Mouse (Mus musculus): ENCODE data around the gene Mettl21a. TPM values are rescaled to one million over a fixed set of nuclear protein-coding genes. Genes with fewer than 3 reads are reported as not detected.
A peak's percentile ranks its signal among the peaks of the same experiment; 100 is the strongest.

The Mettl21a gene
- polyA plus RNA-seq, 1 experiment from 2014 or later, result 6.3 TPM

DNA sequence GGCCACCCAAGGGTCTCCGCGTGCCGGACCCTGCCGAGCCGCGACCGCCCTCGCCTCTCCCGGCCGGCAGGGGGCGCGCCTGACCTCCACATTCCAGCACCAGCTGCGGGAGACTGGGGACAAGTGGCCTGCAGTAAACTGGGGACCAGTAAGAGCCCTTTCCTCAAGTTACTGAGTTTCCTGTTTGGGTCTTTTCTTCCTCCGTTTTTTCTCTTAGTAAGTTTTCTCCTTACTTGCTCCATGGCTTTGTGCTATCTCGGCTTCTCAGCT is 608 bp upstream of the Mettl21a start:
- peak; percentile 79 for ATAC-seq (ENCODE audit: low read depth)
- Histone ChIP-seq H3K4me3 (ENCODE audit: low read depth, low read length) (peak overlapping the region; percentile 84), H3K27ac (ENCODE audit: low read length) (peak overlapping the region; percentile 93), H3K4me1 (ENCODE audit: control insufficient read depth, low read depth, low read length) (peaks cover 7% of the 10 kb centered on the region), H3K9me3 (replicated peaks; ENCODE audit: control insufficient read depth, low read length) (no peaks in the 10 kb centered on the region), H3K27me3 (ENCODE audit: control insufficient read depth, insufficient read depth, low read depth, low read length) (no peaks in the 10 kb centered on the region), H3K4me2 (ENCODE audit: low read depth, low read length) (peak overlapping the region; percentile 90), H3K9ac (ENCODE audit: low read depth, low read length) (peak overlapping the region; percentile 93), H3K36me3 (ENCODE audit: control insufficient read depth, insufficient read depth) (no peaks in the 10 kb centered on the region)
- WGBS (ENCODE audit: insufficient replicate concordance), result under 1% methylated on average over 13 of the region's 15 CpGs

DNA sequence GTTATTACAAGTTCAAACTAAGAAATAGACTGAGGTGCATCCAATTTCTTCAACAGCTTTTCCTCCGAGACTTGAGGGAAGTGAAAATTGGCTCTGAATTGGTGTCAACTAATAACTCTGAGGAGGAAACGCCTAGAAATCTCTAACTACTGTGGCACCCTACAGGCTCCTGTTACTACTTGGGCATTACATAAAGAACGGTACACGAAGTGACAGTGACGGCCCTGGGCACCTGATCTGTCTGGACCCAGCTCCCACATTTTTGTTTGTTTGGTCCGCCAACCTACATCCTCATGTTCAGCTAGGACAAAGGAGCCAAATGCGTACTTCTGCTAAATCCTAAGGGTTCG is 536 bp downstream of the Mettl21a start:
- Histone ChIP-seq H3K27ac (ENCODE audit: low read length) (peak overlapping the region; percentile 93), H3K9me3 (replicated peaks; ENCODE audit: control insufficient read depth, low read length) (no peaks in the 10 kb centered on the region), H3K4me3 (ENCODE audit: low read depth, low read length) (peak overlapping the region; percentile 84), H3K36me3 (ENCODE audit: control insufficient read depth, insufficient read depth) (no peaks in the 10 kb centered on the region), H3K4me2 (ENCODE audit: low read depth, low read length) (peak overlapping the region; percentile 90), H3K9ac (ENCODE audit: low read depth, low read length) (peak overlapping the region; percentile 93), H3K27me3 (ENCODE audit: control insufficient read depth, insufficient read depth, low read depth, low read length) (no peaks in the 10 kb centered on the region), H3K4me1 (ENCODE audit: control insufficient read depth, low read depth, low read length) (peaks cover 7% of the 10 kb centered on the region)
- 6% methylated on average over 8 of the region's 8 CpGs for WGBS (ENCODE audit: insufficient replicate concordance)
- peak; percentile 12 for ATAC-seq (ENCODE audit: low read depth)

DNA sequence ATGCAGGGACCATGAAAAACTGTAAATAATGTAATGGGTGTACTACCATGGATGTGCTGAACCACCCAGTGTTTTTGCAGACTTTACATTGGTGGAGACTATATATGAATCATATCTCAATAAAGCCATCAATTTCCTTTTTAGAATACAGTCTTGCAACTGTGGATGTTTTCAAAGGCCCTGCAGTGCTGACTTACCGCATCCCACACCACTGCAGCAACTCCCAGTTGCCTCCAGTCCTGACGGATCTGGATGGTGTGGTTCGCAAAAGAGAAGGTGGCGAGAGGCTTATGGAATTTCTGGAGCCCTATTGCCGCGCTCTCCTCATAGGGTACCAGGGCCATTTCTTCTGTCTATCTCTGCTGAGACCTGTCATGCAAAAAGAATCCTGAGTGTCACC is 966 bp downstream of the Mettl21a start:
- no peaks in the 10 kb centered on the region for H3K27me3 ChIP-seq (ENCODE audit: control insufficient read depth, insufficient read depth, low read depth, low read length)
- no peak for ATAC-seq (ENCODE audit: low read depth)
- H3K4me1 ChIP-seq (ENCODE audit: control insufficient read depth, low read depth, low read length), result peaks cover 7% of the 10 kb centered on the region
- no peaks in the 10 kb centered on the region for H3K9me3 ChIP-seq (replicated peaks; ENCODE audit: control insufficient read depth, low read length)
- peak overlapping the region; percentile 90 for H3K4me2 ChIP-seq (ENCODE audit: low read depth, low read length)
- 76% methylated on average over 6 of the region's 6 CpGs for whole genome bisulfite sequencing (ENCODE audit: insufficient replicate concordance)
- H3K9ac ChIP-seq (ENCODE audit: low read depth, low read length), result no peak overlapping the region; the same call in 1 of the 2 replicates
- peak overlapping the region; percentile 84 for H3K4me3 ChIP-seq (ENCODE audit: low read depth, low read length)
- H3K27ac ChIP-seq (ENCODE audit: low read length), result peak overlapping the region; percentile 93
- no peaks in the 10 kb centered on the region for H3K36me3 ChIP-seq (ENCODE audit: control insufficient read depth, insufficient read depth)

DNA sequence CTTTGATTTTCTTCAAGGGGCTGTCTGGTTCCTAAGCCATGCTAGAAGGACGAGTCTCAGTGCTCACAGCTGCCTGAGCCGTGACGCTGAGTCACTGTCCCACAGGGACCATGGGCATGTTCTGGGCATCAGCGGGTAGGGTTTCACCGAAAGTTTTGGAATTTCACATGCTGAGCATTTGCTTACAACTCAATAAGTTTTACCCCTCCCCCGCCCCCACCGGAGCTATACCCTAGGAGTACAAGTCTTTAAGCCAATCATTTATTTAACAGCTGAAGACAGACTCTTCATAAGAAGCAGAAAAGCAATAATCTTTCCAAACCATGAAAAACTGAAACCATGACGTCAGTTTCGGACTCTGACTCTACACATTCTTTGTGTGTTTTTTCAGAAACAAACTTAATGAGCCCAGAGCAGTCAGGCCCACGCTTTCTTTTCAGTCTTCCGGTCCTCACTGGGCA is 1.5 kb downstream of the Mettl21a start:
- ATAC-seq (ENCODE audit: low read depth), result no peak
- H3K4me1 ChIP-seq (ENCODE audit: control insufficient read depth, low read depth, low read length), result peaks cover 7% of the 10 kb centered on the region
- no peak overlapping the region for H3K27ac ChIP-seq (ENCODE audit: low read length)
- no peak overlapping the region; the same call in 1 of the 2 replicates for H3K4me2 ChIP-seq (ENCODE audit: low read depth, low read length)
- WGBS (ENCODE audit: insufficient replicate concordance), result 83% methylated on average over 11 of the region's 11 CpGs
- no peak overlapping the region for H3K4me3 ChIP-seq (ENCODE audit: low read depth, low read length)
- no peaks in the 10 kb centered on the region for H3K36me3 ChIP-seq (ENCODE audit: control insufficient read depth, insufficient read depth)
- H3K9ac ChIP-seq (ENCODE audit: low read depth, low read length), result no peak overlapping the region
- H3K9me3 ChIP-seq (replicated peaks; ENCODE audit: control insufficient read depth, low read length), result no peaks in the 10 kb centered on the region
- H3K27me3 ChIP-seq (ENCODE audit: control insufficient read depth, insufficient read depth, low read depth, low read length), result no peaks in the 10 kb centered on the region

DNA sequence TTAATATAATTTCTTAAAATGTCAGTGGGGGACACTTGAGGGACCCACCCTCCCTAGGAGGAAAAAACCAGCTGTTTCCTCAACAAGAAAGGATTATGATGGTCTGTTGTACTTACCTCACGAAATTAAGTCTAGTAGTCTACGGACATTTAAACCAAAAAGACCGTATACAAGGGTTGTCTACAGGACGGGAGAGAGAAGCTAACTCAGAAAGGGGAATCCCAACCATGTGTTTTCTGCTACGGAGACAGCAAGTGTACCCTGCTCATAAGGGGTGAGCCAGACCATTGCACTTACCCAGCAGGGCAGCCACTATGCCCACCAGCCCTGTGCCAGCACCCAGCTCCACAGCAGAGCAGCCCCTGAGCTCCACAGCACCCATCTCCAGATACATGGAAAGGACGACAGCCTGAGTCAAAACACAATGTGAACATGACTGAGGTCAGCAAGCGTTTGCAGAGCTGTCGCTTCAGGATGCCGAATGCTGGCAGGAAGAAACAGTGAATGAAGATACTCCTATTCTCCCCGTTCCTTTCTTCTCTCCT is 2.2 kb downstream of the Mettl21a start:
- Histone ChIP-seq H3K4me3 (ENCODE audit: low read depth, low read length) (no peak overlapping the region), H3K4me1 (ENCODE audit: control insufficient read depth, low read depth, low read length) (peaks cover 13% of the 10 kb centered on the region), H3K27ac (ENCODE audit: low read length) (no peak overlapping the region), H3K36me3 (ENCODE audit: control insufficient read depth, insufficient read depth) (no peaks in the 10 kb centered on the region), H3K9me3 (replicated peaks; ENCODE audit: control insufficient read depth, low read length) (no peaks in the 10 kb centered on the region), H3K27me3 (ENCODE audit: control insufficient read depth, insufficient read depth, low read depth, low read length) (no peaks in the 10 kb centered on the region), H3K4me2 (ENCODE audit: low read depth, low read length) (no peak overlapping the region), H3K9ac (ENCODE audit: low read depth, low read length) (no peak overlapping the region)
- 80% methylated on average over 10 of the region's 10 CpGs for WGBS (ENCODE audit: insufficient replicate concordance)
- ATAC-seq (ENCODE audit: low read depth), result no peak

DNA sequence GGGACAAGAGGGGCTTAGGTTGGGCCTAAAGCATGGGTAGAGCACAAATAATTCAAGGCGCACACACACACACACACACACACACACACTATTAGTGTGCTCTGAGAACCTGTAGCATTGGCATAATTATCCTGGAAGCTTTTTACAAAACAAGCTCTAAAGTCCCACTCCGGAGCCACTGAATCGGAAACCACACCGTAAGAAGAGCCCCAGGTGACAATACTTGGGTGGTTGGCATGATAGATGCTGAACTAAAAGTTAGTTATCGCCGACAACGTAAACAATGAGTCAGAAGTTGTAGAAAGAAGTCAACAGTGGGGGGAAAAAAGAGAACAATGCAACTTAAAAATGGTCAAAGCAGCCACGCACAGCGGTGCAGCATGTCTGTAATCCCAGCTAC is 2.7 kb downstream of the Mettl21a start:
- no peaks in the 10 kb centered on the region for H3K36me3 ChIP-seq (ENCODE audit: control insufficient read depth, insufficient read depth)
- ATAC-seq (ENCODE audit: low read depth), result no peak
- no peak overlapping the region for H3K4me2 ChIP-seq (ENCODE audit: low read depth, low read length)
- WGBS (ENCODE audit: insufficient replicate concordance), result 80% methylated on average over 9 of the region's 9 CpGs
- no peak overlapping the region for H3K9ac ChIP-seq (ENCODE audit: low read depth, low read length)
- no peak overlapping the region for H3K4me3 ChIP-seq (ENCODE audit: low read depth, low read length)
- no peak overlapping the region for H3K27ac ChIP-seq (ENCODE audit: low read length)
- no peaks in the 10 kb centered on the region for H3K9me3 ChIP-seq (replicated peaks; ENCODE audit: control insufficient read depth, low read length)
- H3K4me1 ChIP-seq (ENCODE audit: control insufficient read depth, low read depth, low read length), result peaks cover 17% of the 10 kb centered on the region
- no peaks in the 10 kb centered on the region for H3K27me3 ChIP-seq (ENCODE audit: control insufficient read depth, insufficient read depth, low read depth, low read length)

DNA sequence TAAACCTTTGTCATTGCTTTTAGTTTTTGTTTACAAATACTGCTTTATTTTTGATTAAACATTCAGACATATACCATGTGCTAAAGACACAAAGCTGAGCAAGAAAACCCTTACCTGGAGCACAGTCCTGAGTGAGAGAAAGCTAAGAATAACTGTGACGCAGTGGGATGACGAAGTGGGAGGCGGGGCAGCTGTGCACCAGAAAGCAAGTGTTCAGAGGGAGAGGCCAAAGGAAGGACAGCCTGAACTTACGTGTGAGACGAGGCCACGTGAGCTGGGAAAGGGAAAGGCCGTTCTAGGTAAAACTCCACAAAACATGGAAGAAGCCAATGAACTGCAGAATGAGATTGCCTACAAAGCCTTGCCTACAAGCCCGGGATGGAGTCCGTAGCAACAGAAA is 7.1 kb downstream of the Mettl21a start:
- Histone ChIP-seq H3K9me3 (replicated peaks; ENCODE audit: control insufficient read depth, low read length) (no peaks in the 10 kb centered on the region), H3K27ac (ENCODE audit: low read length) (no peak overlapping the region), H3K9ac (ENCODE audit: low read depth, low read length) (no peak overlapping the region), H3K4me3 (ENCODE audit: low read depth, low read length) (no peak overlapping the region), H3K36me3 (ENCODE audit: control insufficient read depth, insufficient read depth) (peaks cover 10% of the 10 kb centered on the region; the same call in 1 of the 2 replicates), H3K4me2 (ENCODE audit: low read depth, low read length) (no peak overlapping the region), H3K27me3 (ENCODE audit: control insufficient read depth, insufficient read depth, low read depth, low read length) (no peaks in the 10 kb centered on the region), H3K4me1 (ENCODE audit: control insufficient read depth, low read depth, low read length) (peaks cover 17% of the 10 kb centered on the region)
- 75% methylated on average over 9 of the region's 9 CpGs for WGBS (ENCODE audit: insufficient replicate concordance)
- no peak; the same call in 1 of the 2 replicates for ATAC-seq (ENCODE audit: low read depth)

DNA sequence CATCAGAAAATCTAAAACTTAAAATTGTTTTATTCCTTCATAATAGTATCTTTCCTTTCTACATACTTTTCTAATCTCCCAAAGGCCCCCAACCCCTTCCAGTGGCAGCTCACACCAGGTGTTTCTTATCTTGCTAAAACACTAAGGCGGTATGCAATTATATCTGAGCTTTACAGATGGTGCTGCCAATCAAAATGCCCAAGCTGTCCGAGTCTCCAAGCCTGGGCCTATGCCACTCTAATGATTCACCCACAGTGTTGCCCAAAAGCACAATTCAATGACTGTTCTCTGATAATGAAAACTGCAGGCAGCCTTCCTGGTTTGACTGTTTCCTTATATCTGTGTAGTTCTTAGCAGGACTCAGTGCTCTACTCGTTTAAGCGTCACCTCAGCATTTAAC is 7.9 kb downstream of the Mettl21a start:
- H3K27me3 ChIP-seq (ENCODE audit: control insufficient read depth, insufficient read depth, low read depth, low read length), result no peaks in the 10 kb centered on the region
- peak overlapping the region; percentile 68 for H3K27ac ChIP-seq (ENCODE audit: low read length)
- ATAC-seq (ENCODE audit: low read depth), result peak; percentile 92
- no peak overlapping the region for H3K9ac ChIP-seq (ENCODE audit: low read depth, low read length)
- 21% methylated on average over 4 of the region's 4 CpGs for WGBS (ENCODE audit: insufficient replicate concordance)
- peak overlapping the region; percentile 1; the same call in 1 of the 2 replicates for H3K4me2 ChIP-seq (ENCODE audit: low read depth, low read length)
- H3K9me3 ChIP-seq (replicated peaks; ENCODE audit: control insufficient read depth, low read length), result no peaks in the 10 kb centered on the region
- H3K4me1 ChIP-seq (ENCODE audit: control insufficient read depth, low read depth, low read length), result peaks cover 17% of the 10 kb centered on the region
- peaks cover 10% of the 10 kb centered on the region; the same call in 1 of the 2 replicates for H3K36me3 ChIP-seq (ENCODE audit: control insufficient read depth, insufficient read depth)
- H3K4me3 ChIP-seq (ENCODE audit: low read depth, low read length), result no peak overlapping the region

DNA sequence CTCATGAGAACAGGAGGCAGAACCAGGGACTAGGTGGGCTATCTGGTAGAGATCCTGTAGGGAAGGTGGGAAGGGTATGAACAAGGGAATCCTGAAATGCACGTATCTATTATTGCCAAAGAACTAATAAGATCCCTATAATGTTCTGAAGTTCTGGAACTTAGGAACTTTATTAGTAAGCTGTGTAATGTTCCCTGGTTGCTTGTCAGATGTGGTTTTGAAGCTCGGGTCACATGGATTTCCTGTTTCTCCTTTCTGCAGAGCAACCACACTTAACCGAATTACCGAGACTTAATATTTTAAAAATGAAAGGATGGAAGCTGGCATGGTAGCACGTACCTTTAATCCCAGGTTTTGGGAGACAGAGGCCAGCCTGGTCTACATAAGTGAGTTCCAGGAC is 13.7 kb downstream of the Mettl21a start:
- H3K4me1 ChIP-seq (ENCODE audit: control insufficient read depth, low read depth, low read length), result no peaks in the 10 kb centered on the region; the same call in 1 of the 2 replicates
- no peak overlapping the region for H3K9ac ChIP-seq (ENCODE audit: low read depth, low read length)
- ATAC-seq (ENCODE audit: low read depth), result no peak
- WGBS (ENCODE audit: insufficient replicate concordance), result 44% methylated on average over 5 of the region's 5 CpGs
- no peaks in the 10 kb centered on the region for H3K9me3 ChIP-seq (replicated peaks; ENCODE audit: control insufficient read depth, low read length)
- no peak overlapping the region for H3K27ac ChIP-seq (ENCODE audit: low read length)
- no peaks in the 10 kb centered on the region for H3K27me3 ChIP-seq (ENCODE audit: control insufficient read depth, insufficient read depth, low read depth, low read length)
- no peak overlapping the region for H3K4me3 ChIP-seq (ENCODE audit: low read depth, low read length)
- no peak overlapping the region for H3K4me2 ChIP-seq (ENCODE audit: low read depth, low read length)
- peaks cover 10% of the 10 kb centered on the region; the same call in 1 of the 2 replicates for H3K36me3 ChIP-seq (ENCODE audit: control insufficient read depth, insufficient read depth)
